In genomic region chr8:70476333-70477268, GRCm38 (mm10) we compare ENCODE assay signal across 8 mouse cellular contexts. TPM values are rescaled to one million over a fixed set of nuclear protein-coding genes. Genes with fewer than 3 reads are reported as not detected.
DNase-seq lines count a peak whose midpoint lies in the region; ATAC-seq and TF ChIP-seq lines count a peak whose summit lies in the region.

Gene Klhl26 (minus strand): TSS chr8:70476968.

- peak within 1 kb of the TSS; percentile 81 for H3K9ac ChIP-seq in hindbrain, postnatal 0 days (replicated peaks; ENCODE audit: low read length)

- intact Hi-C loops in gastrocnemius, adult 2 months (cut with DNase I), result no loop called here
- intact Hi-C loops in left cerebral cortex, adult 2 months (cut with DNase I), result no loop called here

- no peaks in the 10 kb centered on the region for H3K36me3 ChIP-seq in hindbrain, postnatal 0 days (ENCODE audit: insufficient read depth, low read length)

- H3K4me3 ChIP-seq in gastrocnemius, adult 2 months, result peak within 1 kb of the TSS; percentile 98
- H3K4me3 ChIP-seq in hindbrain, postnatal 0 days (ENCODE audit: low read length), result peak within 1 kb of the TSS; percentile 69
- H3K4me3 ChIP-seq in left cerebral cortex, adult 2 months, result peak within 1 kb of the TSS; percentile 70

- H3K27ac ChIP-seq in gastrocnemius, adult 2 months, result peak within 1 kb of the TSS; percentile 90
- H3K27ac ChIP-seq in hindbrain, postnatal 0 days, result peak within 1 kb of the TSS; percentile 43; the same call in 1 of the 2 replicates
- H3K27ac ChIP-seq in left cerebral cortex, adult 2 months, result peak within 1 kb of the TSS; percentile 92

- ATAC-seq in common myeloid progenitor, adult 5-6 weeks (replicated peaks; ENCODE audit: low read depth, poor library complexity, severe bottlenecking), result peak; percentile 94
- peak; percentile 92 for ATAC-seq in hindbrain, postnatal 0 days
- peak; percentile 96 for ATAC-seq in megakaryocyte, adult 5-6 weeks (ENCODE audit: poor library complexity, severe bottlenecking)

- peak; percentile 98 for DNase-seq in ZHBTc4 (ENCODE audit: low read depth, low spot score)
- peak; percentile 97 for DNase-seq in gastrocnemius, adult 2 months
- DNase-seq in hindbrain, postnatal 0 days (ENCODE audit: low spot score), result peak; percentile 93
- DNase-seq in left cerebral cortex, adult 2 months (ENCODE audit: extremely low spot score in 1 of 2, low spot score in 2 of 2), result peak; percentile 88 to 90
- DNase-seq in right cerebral cortex, adult 2 months (ENCODE audit: low spot score in 2 of 2), result peak; percentile 83 to 88
- peak; percentile 98 for DNase-seq in urinary bladder, postnatal 14 days (ENCODE audit: low spot score)

- H3K27me3 ChIP-seq in hindbrain, postnatal 0 days (ENCODE audit: insufficient read depth, low read length), result 0 out of 2 replicates have a peak, but pooled peaks cover 3% of the 10 kb centered on the region

- under 1% methylated on average over 53 of the region's 53 CpGs for WGBS in hindbrain, postnatal 0 days

- H3K4me1 ChIP-seq in hindbrain, postnatal 0 days (ENCODE audit: insufficient read depth, low read length), result peaks cover 14% of the 10 kb centered on the region; the same call in 1 of the 2 replicates

- H3K9me3 ChIP-seq in hindbrain, postnatal 0 days (ENCODE audit: low read length), result no peaks in the 10 kb centered on the region

- peak within 1 kb of the TSS; percentile 93 for H3K4me2 ChIP-seq in hindbrain, postnatal 0 days (ENCODE audit: low read depth, low read length)

- no peak for TF ChIP-seq CTCF in gastrocnemius, adult 2 months (IDR thresholded peaks at IDR 0.05)
- TF ChIP-seq CTCF in hindbrain, postnatal 0 days (IDR thresholded peaks at IDR 0.05; ENCODE audit: low read depth), result no peak
- TF ChIP-seq CTCF in left cerebral cortex, adult 2 months (IDR thresholded peaks at IDR 0.05), result no peak

RNA-seq across cellular contexts. Expression of gene Klhl26, which starts in this region (rescaled TPM):
- 5.9 and 10.6 TPM in 2 replicates for total RNA-seq in common myeloid progenitor, adult 5-6 weeks (2017)
- 1 to 10 TPM; 6.7 to 8.5 TPM for total RNA-seq in gastrocnemius, adult 2 months (2021)
- total RNA-seq in hindbrain, postnatal 0 days (2014; rRNA removed), result 61.8 and 65.4 TPM in 2 replicates
- 33.6 and 35.8 TPM in 2 replicates for polyA plus RNA-seq in hindbrain, postnatal 0 days (2015; fragmentation: Nextera tagmentation; extraction: Ambion mirVana)
- 10 to 100 TPM; 43.7 to 44.4 TPM for total RNA-seq in left cerebral cortex, adult 2 months (2021)
- 1.6 and 2.4 TPM in 2 replicates for total RNA-seq in megakaryocyte, adult 5-6 weeks (2015)
- 3.6 and 5.4 TPM in 2 replicates for total RNA-seq in megakaryocyte, adult 5-6 weeks (2017)

Comparison
In these comparisons a context has a peak if more than half of its experiments do, and no peak if none do; other contexts are left out.
1. Peak in every context shown above with its lines: DNase-seq, ATAC-seq, H3K4me3 ChIP-seq and H3K27ac ChIP-seq.